Mouse (Mus musculus): ENCODE measurements around the gene Ercc6. TPM values are rescaled to one million over a fixed set of nuclear protein-coding genes. Genes with fewer than 3 reads are reported as not detected.

Gene Ercc6
- polyA plus RNA-seq, 1 experiment from 2014 or later: 10.3 TPM

DNA sequence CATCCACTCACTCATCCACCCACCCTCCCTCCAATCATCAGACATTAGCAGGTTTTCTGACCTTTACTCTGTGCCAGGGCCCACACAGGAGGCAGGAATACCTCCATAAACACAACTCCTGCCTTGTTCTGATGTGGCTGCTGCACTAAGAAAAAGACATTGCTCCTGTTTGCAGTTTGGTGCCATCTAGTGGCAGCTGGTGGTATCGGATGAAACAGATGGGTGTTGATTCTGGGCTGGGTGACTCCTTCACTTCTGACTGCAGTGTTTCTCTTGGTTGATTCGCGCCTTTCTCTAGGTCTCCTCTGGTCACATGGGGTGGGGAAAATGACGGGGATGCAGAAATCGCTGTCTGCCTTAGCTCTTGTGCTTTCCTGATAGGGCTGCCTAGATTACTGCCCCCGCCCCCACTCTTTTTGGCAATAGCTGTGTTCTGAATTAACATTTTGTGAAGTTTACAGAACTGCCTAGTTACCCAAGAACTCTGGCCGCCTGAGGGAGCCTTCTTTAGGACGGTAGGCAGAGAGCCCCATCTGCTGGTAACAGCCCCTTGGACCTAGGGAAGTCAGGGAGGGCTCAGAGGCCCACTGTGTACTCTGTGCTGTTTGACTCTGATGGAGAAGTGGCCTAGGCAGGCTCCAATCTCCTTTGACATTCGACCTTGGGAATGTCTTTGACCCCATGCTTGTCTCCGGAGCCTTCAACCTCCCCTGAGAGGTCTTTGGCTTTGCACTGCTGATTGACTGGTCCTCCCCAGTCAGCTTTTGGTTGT lies 73.9 kb downstream of the Ercc6 start:
- WGBS: 12% methylated on average over 10 of the region's 10 CpGs
- Histone ChIP-seq H3K4me2 (no peak overlapping the region), H3K27me3 (peaks cover 29% of the 10 kb centered on the region), H3K9ac (no peak overlapping the region), H3K4me1 (replicated peaks) (no peaks in the 10 kb centered on the region), H3K9me3 (replicated peaks) (no peaks in the 10 kb centered on the region), H3K4me3 (no peak overlapping the region), H3K27ac (no peak overlapping the region), H3K36me3 (no peaks in the 10 kb centered on the region)
- ATAC-seq (replicated peaks; ENCODE audit: insufficient number of reproducible peaks, insufficient read depth, low FRiP score, low read depth): no peak

DNA sequence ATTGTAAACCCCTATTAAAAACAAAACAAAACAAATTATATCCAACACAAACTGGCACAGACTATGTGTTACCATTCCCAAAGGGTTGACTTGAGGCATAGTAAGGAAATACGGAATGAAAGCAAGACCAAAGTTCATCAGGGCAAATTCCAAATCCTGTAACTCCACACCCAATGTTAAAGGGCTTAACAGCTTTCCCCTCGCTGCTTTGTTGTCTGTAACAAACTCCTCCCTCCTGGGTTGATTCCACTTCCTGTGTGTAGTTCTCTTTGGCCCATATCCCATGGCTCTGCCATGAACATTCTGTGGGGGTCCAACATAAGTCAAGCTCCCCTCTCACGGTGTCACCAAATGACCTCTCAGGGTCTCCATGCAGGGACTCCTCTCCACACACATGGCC lies 77.1 kb downstream of the Ercc6 start:
- Histone ChIP-seq H3K9me3 (replicated peaks) (no peaks in the 10 kb centered on the region), H3K4me1 (replicated peaks) (no peaks in the 10 kb centered on the region), H3K4me2 (no peak overlapping the region), H3K9ac (no peak overlapping the region), H3K27me3 (peaks cover 56% of the 10 kb centered on the region), H3K4me3 (no peak overlapping the region), H3K36me3 (no peaks in the 10 kb centered on the region), H3K27ac (no peak overlapping the region)
- 62% methylated on average over 3 of the region's 3 CpGs for WGBS
- no peak for ATAC-seq (replicated peaks; ENCODE audit: insufficient number of reproducible peaks, insufficient read depth, low FRiP score, low read depth)

DNA sequence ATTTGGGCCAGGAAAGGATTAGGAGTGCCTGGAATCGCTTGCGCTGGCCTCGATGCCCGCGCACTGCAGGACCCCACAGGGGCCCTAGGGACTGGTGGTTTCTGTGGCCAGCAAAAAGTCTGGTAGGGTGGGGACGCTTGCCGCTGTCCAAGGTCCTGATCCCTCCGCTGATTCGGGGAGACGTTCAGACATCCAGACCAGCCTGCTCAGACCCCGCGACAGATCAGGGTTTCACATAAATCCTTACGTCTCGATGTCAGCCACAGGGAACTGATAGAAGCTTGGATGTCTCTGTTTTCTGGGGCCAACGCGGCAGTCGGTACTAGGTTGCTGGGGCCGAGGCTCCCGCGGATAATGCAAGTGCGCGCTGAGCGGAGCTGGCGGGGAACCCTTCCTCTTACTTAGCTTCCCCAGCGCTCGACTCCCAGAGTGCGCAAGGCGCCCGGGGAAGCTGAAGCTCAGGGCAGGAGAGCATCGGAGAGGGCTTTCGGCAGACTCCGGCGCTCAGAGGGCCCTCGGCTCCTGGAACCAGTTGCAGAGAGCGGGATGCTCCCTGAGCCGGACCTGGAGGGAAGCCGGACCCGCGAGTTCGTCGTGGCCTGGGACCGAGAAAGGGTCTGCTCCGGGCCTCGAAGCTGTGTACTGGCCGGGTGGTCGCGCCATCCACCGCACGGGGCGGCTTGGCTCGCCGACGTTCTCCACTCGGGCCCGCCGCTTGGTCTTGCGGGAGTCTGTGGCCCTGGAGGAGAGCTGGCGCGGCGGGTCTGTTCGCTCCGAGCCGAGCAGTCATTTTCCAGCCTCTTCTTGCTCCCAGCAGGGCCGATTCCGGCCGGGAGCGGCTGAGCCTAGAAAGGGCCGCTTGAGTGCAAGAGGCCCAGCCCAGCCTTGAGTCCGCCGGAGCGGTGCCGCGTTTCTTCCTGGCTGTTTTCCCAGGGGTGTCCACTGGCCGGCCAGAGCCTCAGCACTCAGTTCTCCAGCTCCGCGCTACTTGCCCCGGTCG lies 84.2 kb downstream of the Ercc6 start:
- WGBS: under 1% methylated on average over 78 of the region's 78 CpGs

DNA sequence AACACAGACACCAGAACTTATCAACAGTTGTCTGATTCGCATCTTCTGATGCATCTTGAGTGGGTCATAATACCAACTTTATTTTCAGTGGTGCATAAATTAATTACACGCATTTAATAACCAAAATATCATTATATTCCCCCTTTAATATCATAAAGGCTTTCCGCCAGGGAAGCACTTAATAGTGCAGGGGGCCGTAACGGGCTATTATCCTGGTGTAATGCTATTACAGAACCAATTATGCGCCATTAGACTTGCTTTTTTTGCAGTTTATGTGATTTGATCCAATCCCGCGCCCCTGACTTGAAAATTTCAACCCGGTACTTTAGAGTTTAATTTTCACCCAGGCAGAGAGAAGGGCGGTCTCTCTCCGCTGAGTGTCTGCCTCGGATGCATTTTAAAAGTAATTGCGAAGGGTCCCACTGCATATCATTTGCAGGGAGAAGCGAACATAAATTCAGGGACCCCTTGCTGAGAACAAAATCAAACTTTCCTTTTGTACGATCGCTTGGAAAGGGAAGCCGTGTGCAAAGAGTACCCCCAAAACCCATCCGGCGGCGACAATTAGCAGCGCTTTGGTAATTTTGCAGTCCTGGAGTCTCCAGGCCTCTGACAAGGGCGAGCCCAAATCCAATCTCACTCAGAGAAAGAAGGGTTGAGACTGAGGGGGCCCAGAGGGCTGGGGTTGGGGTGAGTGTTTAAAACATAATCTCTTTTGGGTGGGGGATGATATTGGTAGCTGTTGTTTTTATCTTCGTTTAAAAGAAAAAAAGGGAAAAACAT lies 85.3 kb downstream of the Ercc6 start:
- Histone ChIP-seq H3K27ac (no peak overlapping the region), H3K4me3 (peak overlapping the region; percentile 36), H3K9me3 (replicated peaks) (no peaks in the 10 kb centered on the region), H3K9ac (no peak overlapping the region), H3K4me2 (peak overlapping the region; percentile 55; the same call in 1 of the 2 replicates), H3K36me3 (no peaks in the 10 kb centered on the region), H3K27me3 (peaks cover 100% of the 10 kb centered on the region), H3K4me1 (replicated peaks) (peaks cover 28% of the 10 kb centered on the region)
- ATAC-seq (replicated peaks; ENCODE audit: insufficient number of reproducible peaks, insufficient read depth, low FRiP score, low read depth): no peak
- WGBS: 10% methylated on average over 23 of the region's 23 CpGs

More for the DNA sequence above, 84.2 kb downstream of the Ercc6 start:
- Histone ChIP-seq H3K27me3 (peaks cover 98% of the 10 kb centered on the region), H3K4me3 (peak overlapping the region; percentile 32), H3K4me1 (replicated peaks) (peaks cover 28% of the 10 kb centered on the region), H3K4me2 (peak overlapping the region; percentile 53), H3K9me3 (replicated peaks) (no peaks in the 10 kb centered on the region), H3K36me3 (no peaks in the 10 kb centered on the region), H3K9ac (no peak overlapping the region), H3K27ac (no peak overlapping the region)
- peak; percentile 37; the same call in 1 of the 2 replicates for ATAC-seq (replicated peaks; ENCODE audit: insufficient number of reproducible peaks, insufficient read depth, low FRiP score, low read depth)

DNA sequence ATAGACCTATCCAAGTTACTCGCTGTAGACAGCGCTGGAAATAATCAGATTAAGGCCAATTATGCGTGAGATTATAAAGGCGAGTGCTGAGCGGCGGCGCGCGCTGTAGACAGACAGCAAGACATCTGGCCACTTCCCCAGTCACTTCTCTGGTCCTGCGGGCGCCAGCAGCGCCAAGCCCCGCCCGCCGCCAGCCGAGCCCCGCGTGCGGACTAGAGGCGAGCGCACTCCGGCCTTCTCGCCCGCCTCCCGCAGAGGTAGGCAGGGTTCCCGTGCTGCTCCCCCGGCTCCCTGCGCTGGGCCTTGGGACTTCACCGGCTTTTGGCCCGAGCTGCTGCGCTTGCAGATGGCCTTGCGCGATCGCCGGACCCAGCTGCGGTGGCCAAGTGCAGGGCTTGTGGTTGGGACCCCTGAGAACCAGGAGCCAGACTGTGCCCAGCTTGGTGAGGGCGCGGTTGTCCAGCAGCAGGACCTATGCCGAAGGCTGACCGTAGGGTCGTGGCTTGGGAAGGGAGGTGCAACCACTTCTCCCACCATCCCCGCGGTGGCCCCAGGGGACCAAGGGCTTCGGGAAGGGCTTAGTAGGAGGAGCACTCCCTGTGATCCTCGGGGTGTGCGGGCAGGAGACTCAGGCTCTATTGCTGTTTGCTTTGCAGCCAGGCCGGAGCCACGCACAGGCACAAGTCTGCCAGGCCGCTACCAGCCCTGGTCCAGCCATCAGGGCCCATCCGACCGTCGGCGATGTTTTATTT lies 86.1 kb downstream of the Ercc6 start, which contains the start of gene Prrxl1:
Prrxl1 (plus strand) TSS at position 118 of the 752 bp plus-strand sequence.
- H3K27ac ChIP-seq: no peak within 1 kb of the TSS
- no peak within 1 kb of the TSS for H3K9ac ChIP-seq
- H3K36me3 ChIP-seq: no peaks in the 10 kb centered on the region
- H3K4me1 ChIP-seq (replicated peaks): peaks cover 28% of the 10 kb centered on the region
- no peak for ATAC-seq (replicated peaks; ENCODE audit: insufficient number of reproducible peaks, insufficient read depth, low FRiP score, low read depth)
- H3K4me2 ChIP-seq: peak within 1 kb of the TSS; percentile 55
- H3K4me3 ChIP-seq: peak within 1 kb of the TSS; percentile 36
- H3K9me3 ChIP-seq (replicated peaks): no peaks in the 10 kb centered on the region
- H3K27me3 ChIP-seq: peaks cover 100% of the 10 kb centered on the region
- WGBS: under 1% methylated on average over 53 of the region's 53 CpGs

DNA sequence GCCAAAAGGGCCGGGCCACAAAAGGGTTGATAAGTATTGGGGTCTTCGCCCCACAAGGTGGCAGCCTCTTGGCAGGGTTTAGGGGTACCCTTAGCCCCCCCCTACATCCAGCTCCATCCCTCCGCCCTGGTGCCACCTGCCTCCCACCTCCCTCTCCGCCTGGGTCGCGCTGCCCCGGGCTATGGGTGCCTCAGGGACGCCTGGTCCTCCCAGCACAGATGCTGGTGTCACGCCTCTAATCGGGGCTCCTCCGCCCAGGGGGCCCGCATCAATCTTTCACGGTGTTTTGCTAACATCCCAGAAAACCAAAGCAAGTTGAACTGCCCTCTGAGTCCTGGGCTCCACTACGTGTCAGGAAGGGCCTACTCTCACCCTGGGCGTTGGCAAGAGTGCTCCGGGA lies 86.8 kb downstream of the Ercc6 start:
- WGBS: 4% methylated on average over 16 of the region's 16 CpGs
- Histone ChIP-seq H3K4me2 (no peak overlapping the region), H3K27me3 (peaks cover 100% of the 10 kb centered on the region), H3K36me3 (no peaks in the 10 kb centered on the region), H3K4me1 (replicated peaks) (peaks cover 28% of the 10 kb centered on the region), H3K9ac (no peak overlapping the region), H3K9me3 (replicated peaks) (no peaks in the 10 kb centered on the region), H3K27ac (no peak overlapping the region), H3K4me3 (no peak overlapping the region)
- no peak for ATAC-seq (replicated peaks; ENCODE audit: insufficient number of reproducible peaks, insufficient read depth, low FRiP score, low read depth)

DNA sequence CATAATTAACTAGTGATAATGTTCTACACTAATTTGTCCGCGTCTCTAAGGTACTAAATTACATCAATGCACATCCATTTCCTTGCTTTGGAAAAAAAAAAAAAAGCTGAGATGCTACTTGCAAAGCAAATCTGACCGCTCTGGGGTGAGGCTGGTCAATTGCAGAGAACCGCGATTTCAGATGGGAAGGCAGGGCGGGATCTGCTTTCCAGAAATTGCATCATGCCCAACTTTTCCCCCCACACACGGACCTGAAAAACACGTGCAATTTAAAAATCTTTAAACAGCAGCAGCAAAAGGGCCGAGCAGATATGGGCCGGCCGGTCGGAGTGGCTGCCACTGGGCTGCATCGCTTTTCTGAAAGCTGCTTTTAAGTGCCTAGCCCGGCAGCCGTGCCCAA lies 92.2 kb downstream of the Ercc6 start:
- ATAC-seq (replicated peaks; ENCODE audit: insufficient number of reproducible peaks, insufficient read depth, low FRiP score, low read depth): no peak
- 49% methylated on average over 15 of the region's 15 CpGs for WGBS

DNA sequence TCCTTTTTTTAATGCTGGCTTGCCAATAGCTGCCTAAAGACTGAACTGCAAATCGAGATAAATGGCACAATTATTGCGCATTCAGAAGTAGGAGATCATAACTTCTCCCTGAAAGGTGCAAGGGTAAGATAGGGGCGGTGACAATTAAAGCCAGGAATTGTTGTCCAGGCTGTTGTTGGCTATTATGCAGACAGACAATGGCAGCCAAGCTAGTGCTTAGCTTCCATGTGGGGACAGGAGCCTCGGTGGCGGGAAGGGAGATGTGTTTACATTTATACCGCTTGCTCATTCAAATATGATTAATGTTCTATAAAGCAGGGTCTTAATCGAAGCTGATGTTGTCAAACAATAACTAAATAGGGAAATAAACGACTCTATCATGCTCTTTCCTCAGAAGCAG lies 93.0 kb downstream of the Ercc6 start:
- H3K27me3 ChIP-seq: peaks cover 52% of the 10 kb centered on the region
- 69% methylated on average over 8 of the region's 8 CpGs for WGBS
- no peaks in the 10 kb centered on the region for H3K9me3 ChIP-seq (replicated peaks)

More for the DNA sequence above, 92.2 kb downstream of the Ercc6 start:
- Histone ChIP-seq H3K36me3 (no peaks in the 10 kb centered on the region), H3K4me2 (no peak overlapping the region), H3K27me3 (peaks cover 61% of the 10 kb centered on the region), H3K9ac (no peak overlapping the region), H3K4me1 (replicated peaks) (no peaks in the 10 kb centered on the region), H3K27ac (no peak overlapping the region), H3K4me3 (no peak overlapping the region), H3K9me3 (replicated peaks) (no peaks in the 10 kb centered on the region)

DNA sequence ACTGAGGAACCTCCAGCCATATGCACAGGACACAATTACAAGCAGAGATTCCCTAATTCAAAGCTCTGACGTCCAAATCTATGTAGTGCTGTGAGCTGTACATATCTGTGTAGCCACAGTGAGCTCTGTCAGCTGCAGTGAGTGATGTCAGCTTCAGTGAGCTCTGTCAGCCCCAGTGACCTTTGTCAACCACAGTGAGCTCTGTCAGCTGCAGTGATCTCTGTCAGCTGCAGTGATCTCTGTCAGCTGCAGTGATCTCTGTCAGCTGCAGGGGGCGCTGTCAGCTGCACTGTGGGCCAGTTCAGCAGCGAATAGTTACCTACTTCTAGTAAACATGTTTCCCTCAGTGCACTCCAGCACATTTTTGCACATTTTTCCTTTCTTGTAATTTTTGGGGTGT lies 96.1 kb downstream of the Ercc6 start:
- no peaks in the 10 kb centered on the region for H3K36me3 ChIP-seq
- H3K9me3 ChIP-seq (replicated peaks): no peaks in the 10 kb centered on the region
- no peaks in the 10 kb centered on the region for H3K4me1 ChIP-seq (replicated peaks)
- WGBS: 19% methylated on average over 3 of the region's 3 CpGs
- H3K27ac ChIP-seq: no peak overlapping the region
- no peak overlapping the region for H3K4me2 ChIP-seq
- H3K27me3 ChIP-seq: peaks cover 26% of the 10 kb centered on the region
- no peak overlapping the region for H3K9ac ChIP-seq
- no peak for ATAC-seq (replicated peaks; ENCODE audit: insufficient number of reproducible peaks, insufficient read depth, low FRiP score, low read depth)
- H3K4me3 ChIP-seq: no peak overlapping the region

More for the DNA sequence above, 93.0 kb downstream of the Ercc6 start:
- Histone ChIP-seq H3K4me1 (replicated peaks) (no peaks in the 10 kb centered on the region), H3K36me3 (no peaks in the 10 kb centered on the region), H3K9ac (no peak overlapping the region), H3K27ac (no peak overlapping the region), H3K4me2 (no peak overlapping the region), H3K4me3 (no peak overlapping the region)
- no peak for ATAC-seq (replicated peaks; ENCODE audit: insufficient number of reproducible peaks, insufficient read depth, low FRiP score, low read depth)

DNA sequence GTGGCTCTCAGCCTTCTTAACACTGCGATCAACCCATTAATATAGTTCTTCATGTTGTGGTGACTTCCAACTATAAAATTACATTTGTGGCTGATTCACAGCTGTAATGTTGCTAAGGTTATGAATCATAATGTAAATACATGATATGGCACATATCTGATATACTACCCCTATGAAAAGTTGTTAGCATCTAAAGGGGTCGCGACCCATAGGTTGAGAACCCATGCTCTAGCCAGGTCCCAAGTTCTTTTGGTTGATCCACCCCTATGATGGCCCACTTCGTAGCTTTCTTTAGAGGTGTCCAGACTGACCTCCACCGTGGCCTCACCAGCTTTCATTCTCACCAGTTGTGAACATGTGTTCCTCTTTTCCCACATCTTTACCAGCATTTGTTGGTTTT lies 103.9 kb downstream of the Ercc6 start:
- Histone ChIP-seq H3K9me3 (replicated peaks) (no peaks in the 10 kb centered on the region), H3K36me3 (no peaks in the 10 kb centered on the region), H3K4me3 (no peak overlapping the region), H3K4me1 (replicated peaks) (no peaks in the 10 kb centered on the region), H3K27ac (no peak overlapping the region), H3K27me3 (peaks cover 5% of the 10 kb centered on the region; the same call in 1 of the 2 replicates), H3K4me2 (no peak overlapping the region), H3K9ac (no peak overlapping the region)
- 83% methylated on average over 5 of the region's 5 CpGs for WGBS
- ATAC-seq (replicated peaks; ENCODE audit: insufficient number of reproducible peaks, insufficient read depth, low FRiP score, low read depth): no peak

Measured in heart, embryonic 15.5 days (tissue).